Mouse (Mus musculus): ENCODE measurements around the gene Sae1. TPM values are rescaled to one million over a fixed set of nuclear protein-coding genes. Genes with fewer than 3 reads are reported as not detected.
A peak's percentile ranks its signal among the peaks of the same experiment; 100 is the strongest.

The Sae1 gene
- polyA plus RNA-seq, 1 experiment from 2014 or later = 232 TPM

- no peaks in the 10 kb centered on the region for H3K27me3 ChIP-seq (replicated peaks; ENCODE audit: control insufficient read depth, insufficient read depth, low read length)
- DNase-seq (ENCODE audit: low spot score) (no peak), ATAC-seq (ENCODE audit: low read depth) (no peak)
- H3K4me1 ChIP-seq (ENCODE audit: control insufficient read depth, insufficient read depth, low read length) = no peaks in the 10 kb centered on the region
- no peak overlapping the region for H3K4me2 ChIP-seq (ENCODE audit: low read depth, low read length)
- WGBS = 88% methylated on average over 6 of the region's 6 CpGs
- H3K4me3 ChIP-seq (ENCODE audit: low read depth, low read length) = no peak overlapping the region
- no peak overlapping the region for H3K27ac ChIP-seq (replicated peaks; ENCODE audit: low read depth, low read length)
- no peak overlapping the region for H3K9ac ChIP-seq (ENCODE audit: low read depth, low read length)
- H3K36me3 ChIP-seq (ENCODE audit: control insufficient read depth, insufficient read depth, low read length) = 0 out of 2 replicates have a peak, but pooled peaks cover 20% of the 10 kb centered on the region
- no peaks in the 10 kb centered on the region for H3K9me3 ChIP-seq (ENCODE audit: control insufficient read depth, low read length)
Measured at GRCm38 (mm10) chr7:16320479-16320878, 67.1 kb downstream of the Sae1 start.

GRCm38 (mm10) chr7:16319216-16319615, 68.4 kb downstream of the Sae1 start:
- H3K9ac ChIP-seq (ENCODE audit: low read depth, low read length) = no peak overlapping the region
- no peak for DNase-seq (ENCODE audit: low spot score)
- no peaks in the 10 kb centered on the region for H3K4me1 ChIP-seq (ENCODE audit: control insufficient read depth, insufficient read depth, low read length)
- no peak overlapping the region for H3K4me3 ChIP-seq (ENCODE audit: low read depth, low read length)
- no peaks in the 10 kb centered on the region for H3K27me3 ChIP-seq (replicated peaks; ENCODE audit: control insufficient read depth, insufficient read depth, low read length)
- H3K4me2 ChIP-seq (ENCODE audit: low read depth, low read length) = no peak overlapping the region
- H3K27ac ChIP-seq (replicated peaks; ENCODE audit: low read depth, low read length) = no peak overlapping the region
- no peaks in the 10 kb centered on the region for H3K9me3 ChIP-seq (ENCODE audit: control insufficient read depth, low read length)
- 0 out of 2 replicates have a peak, but pooled peaks cover 11% of the 10 kb centered on the region for H3K36me3 ChIP-seq (ENCODE audit: control insufficient read depth, insufficient read depth, low read length)
- ATAC-seq (ENCODE audit: low read depth) = no peak
- 91% methylated on average over 4 of the region's 4 CpGs for WGBS

- Histone ChIP-seq H3K36me3 (ENCODE audit: control insufficient read depth, insufficient read depth, low read length) (0 out of 2 replicates have a peak, but pooled peaks cover 9% of the 10 kb centered on the region), H3K9ac (ENCODE audit: low read depth, low read length) (no peak overlapping the region), H3K27ac (replicated peaks; ENCODE audit: low read depth, low read length) (no peak overlapping the region), H3K4me1 (ENCODE audit: control insufficient read depth, insufficient read depth, low read length) (peaks cover 14% of the 10 kb centered on the region), H3K4me2 (ENCODE audit: low read depth, low read length) (no peak overlapping the region), H3K4me3 (ENCODE audit: low read depth, low read length) (no peak overlapping the region), H3K27me3 (replicated peaks; ENCODE audit: control insufficient read depth, insufficient read depth, low read length) (peaks cover 4% of the 10 kb centered on the region), H3K9me3 (ENCODE audit: control insufficient read depth, low read length) (no peaks in the 10 kb centered on the region)
- WGBS = 78% methylated on average over 13 of the region's 14 CpGs
- ATAC-seq (ENCODE audit: low read depth) = no peak
- DNase-seq (ENCODE audit: low spot score) = no peak
Measured at GRCm38 (mm10) chr7:16317094-16317493, 70.5 kb downstream of the Sae1 start.

GRCm38 (mm10) chr7:16315222-16315759, 72.3 kb downstream of the Sae1 start:
- Histone ChIP-seq H3K4me1 (ENCODE audit: control insufficient read depth, insufficient read depth, low read length) (peaks cover 22% of the 10 kb centered on the region), H3K27me3 (replicated peaks; ENCODE audit: control insufficient read depth, insufficient read depth, low read length) (peaks cover 16% of the 10 kb centered on the region), H3K9ac (ENCODE audit: low read depth, low read length) (no peak overlapping the region), H3K36me3 (ENCODE audit: control insufficient read depth, insufficient read depth, low read length) (0 out of 2 replicates have a peak, but pooled peaks cover 6% of the 10 kb centered on the region), H3K4me3 (ENCODE audit: low read depth, low read length) (no peak overlapping the region), H3K4me2 (ENCODE audit: low read depth, low read length) (no peak overlapping the region), H3K27ac (replicated peaks; ENCODE audit: low read depth, low read length) (no peak overlapping the region), H3K9me3 (ENCODE audit: control insufficient read depth, low read length) (no peaks in the 10 kb centered on the region)
- 57% methylated on average over 4 of the region's 4 CpGs for WGBS
- DNase-seq (ENCODE audit: low spot score) (no peak), ATAC-seq (ENCODE audit: low read depth) (no peak)

- Histone ChIP-seq H3K9ac (ENCODE audit: low read depth, low read length) (peak overlapping the region; percentile 77), H3K27me3 (replicated peaks; ENCODE audit: control insufficient read depth, insufficient read depth, low read length) (peaks cover 19% of the 10 kb centered on the region), H3K4me1 (ENCODE audit: control insufficient read depth, insufficient read depth, low read length) (peaks cover 22% of the 10 kb centered on the region), H3K36me3 (ENCODE audit: control insufficient read depth, insufficient read depth, low read length) (0 out of 2 replicates have a peak, but pooled peaks cover 6% of the 10 kb centered on the region), H3K9me3 (ENCODE audit: control insufficient read depth, low read length) (no peaks in the 10 kb centered on the region), H3K27ac (replicated peaks; ENCODE audit: low read depth, low read length) (peak overlapping the region; percentile 92), H3K4me3 (ENCODE audit: low read depth, low read length) (peak overlapping the region; percentile 64), H3K4me2 (ENCODE audit: low read depth, low read length) (peak overlapping the region; percentile 90)
- DNase-seq (ENCODE audit: low spot score) = no peak
- WGBS = 13% methylated on average over 9 of the region's 13 CpGs
- ATAC-seq (ENCODE audit: low read depth) = no peak; the same call in 1 of the 2 replicates
Measured at GRCm38 (mm10) chr7:16314221-16314775, 73.3 kb downstream of the Sae1 start.

- Histone ChIP-seq H3K36me3 (ENCODE audit: control insufficient read depth, insufficient read depth, low read length) (0 out of 2 replicates have a peak, but pooled peaks cover 6% of the 10 kb centered on the region), H3K4me3 (ENCODE audit: low read depth, low read length) (peak overlapping the region; percentile 64), H3K27me3 (replicated peaks; ENCODE audit: control insufficient read depth, insufficient read depth, low read length) (peaks cover 19% of the 10 kb centered on the region), H3K27ac (replicated peaks; ENCODE audit: low read depth, low read length) (peak overlapping the region; percentile 92), H3K9me3 (ENCODE audit: control insufficient read depth, low read length) (no peaks in the 10 kb centered on the region), H3K4me1 (ENCODE audit: control insufficient read depth, insufficient read depth, low read length) (peaks cover 22% of the 10 kb centered on the region), H3K9ac (ENCODE audit: low read depth, low read length) (peak overlapping the region; percentile 77), H3K4me2 (ENCODE audit: low read depth, low read length) (peak overlapping the region; percentile 90)
- DNase-seq (ENCODE audit: low spot score) = peak; percentile 87
- peak; percentile 80 for ATAC-seq (ENCODE audit: low read depth)
- WGBS = 1% methylated on average over 36 of the region's 66 CpGs
Measured at GRCm38 (mm10) chr7:16313481-16314220, 74.0 kb downstream of the Sae1 start.

GRCm38 (mm10) chr7:16312672-16313311, 74.8 kb downstream of the Sae1 start:
- Histone ChIP-seq H3K9ac (ENCODE audit: low read depth, low read length) (peak overlapping the region; percentile 82), H3K4me3 (ENCODE audit: low read depth, low read length) (peak overlapping the region; percentile 64), H3K27ac (replicated peaks; ENCODE audit: low read depth, low read length) (peak overlapping the region; percentile 92; the same call in 1 of the 2 replicates), H3K9me3 (ENCODE audit: control insufficient read depth, low read length) (no peaks in the 10 kb centered on the region), H3K4me1 (ENCODE audit: control insufficient read depth, insufficient read depth, low read length) (peaks cover 22% of the 10 kb centered on the region), H3K36me3 (ENCODE audit: control insufficient read depth, insufficient read depth, low read length) (0 out of 2 replicates have a peak, but pooled peaks cover 6% of the 10 kb centered on the region), H3K4me2 (ENCODE audit: low read depth, low read length) (peak overlapping the region; percentile 90), H3K27me3 (replicated peaks; ENCODE audit: control insufficient read depth, insufficient read depth, low read length) (peaks cover 19% of the 10 kb centered on the region)
- DNase-seq (ENCODE audit: low spot score) (peak; percentile 84), ATAC-seq (ENCODE audit: low read depth) (no peak)
- 1% methylated on average over 11 of the region's 12 CpGs for WGBS

- Histone ChIP-seq H3K4me3 (ENCODE audit: low read depth, low read length) (peak overlapping the region; percentile 64), H3K9ac (ENCODE audit: low read depth, low read length) (peak overlapping the region; percentile 82), H3K27ac (replicated peaks; ENCODE audit: low read depth, low read length) (peak overlapping the region; percentile 71), H3K27me3 (replicated peaks; ENCODE audit: control insufficient read depth, insufficient read depth, low read length) (peaks cover 19% of the 10 kb centered on the region), H3K4me2 (ENCODE audit: low read depth, low read length) (peak overlapping the region; percentile 90), H3K9me3 (ENCODE audit: control insufficient read depth, low read length) (no peaks in the 10 kb centered on the region), H3K4me1 (ENCODE audit: control insufficient read depth, insufficient read depth, low read length) (peaks cover 22% of the 10 kb centered on the region), H3K36me3 (ENCODE audit: control insufficient read depth, insufficient read depth, low read length) (0 out of 2 replicates have a peak, but pooled peaks cover 1% of the 10 kb centered on the region)
- ATAC-seq (ENCODE audit: low read depth) (no peak), DNase-seq (ENCODE audit: low spot score) (peak; percentile 42)
- under 1% methylated on average over 27 of the region's 49 CpGs for WGBS
Measured at GRCm38 (mm10) chr7:16312011-16312671, 75.5 kb downstream of the Sae1 start.

Measured in embryonic facial prominence, embryonic 14.5 days (tissue).